Mouse (Mus musculus): ENCODE measurements at regions not wholly inside any gene's neighbourhood (a gene's known extent, or its start where the extent isn't known, plus 50 kb on each side); places are given as distances from the start of the nearest gene placed in this dataset.
"Not testable (repeated sequence)": the region's sequence is repeated elsewhere in the genome, so short reads cannot be mapped to it uniquely, and the experiment has no call there.

DNA sequence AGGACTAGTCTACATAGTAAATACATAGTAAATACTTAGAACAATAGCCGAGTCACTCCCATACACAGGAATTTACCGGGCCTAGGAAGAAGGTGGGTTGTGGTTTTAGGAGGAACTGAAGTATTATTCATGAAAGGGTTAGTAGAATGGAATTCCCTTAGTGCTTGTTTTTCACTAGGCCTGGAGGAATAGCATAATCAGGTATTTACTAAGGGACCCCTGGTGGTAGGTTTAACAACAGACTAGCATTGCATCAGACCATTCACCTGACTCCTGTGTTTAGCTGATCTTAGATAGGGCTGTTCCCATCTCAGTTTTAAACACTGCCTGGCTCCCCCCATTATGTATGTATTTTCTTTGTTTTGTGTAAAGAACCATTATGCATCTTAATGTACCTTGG is 339.0 kb downstream of the Dync2h1 start:
- intact Hi-C loops (cut with DNase I); DNase-seq: not testable (repeated sequence)

DNA sequence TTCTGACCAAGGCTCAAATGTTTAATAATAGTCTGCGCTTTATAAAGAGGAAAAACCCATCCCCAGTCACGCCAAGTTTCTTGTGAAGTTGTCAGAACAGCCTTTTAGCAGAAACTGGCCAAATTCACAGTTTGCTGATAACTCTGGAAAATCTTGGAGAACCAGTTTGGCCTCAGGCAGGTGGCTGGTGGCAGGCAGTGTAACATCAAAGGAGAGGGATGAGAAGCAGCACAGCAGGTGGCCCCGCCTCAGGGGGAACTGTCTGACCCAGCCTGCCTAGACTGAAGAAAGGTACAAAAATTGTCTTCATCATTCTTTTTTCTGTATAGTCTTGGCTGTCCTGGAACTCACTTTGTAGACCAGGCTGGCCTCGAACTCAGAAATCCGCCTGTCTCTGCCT is 349.3 kb downstream of the Dync2h1 start:
- DNase-seq; intact Hi-C loops (cut with DNase I): not testable (repeated sequence)

DNA sequence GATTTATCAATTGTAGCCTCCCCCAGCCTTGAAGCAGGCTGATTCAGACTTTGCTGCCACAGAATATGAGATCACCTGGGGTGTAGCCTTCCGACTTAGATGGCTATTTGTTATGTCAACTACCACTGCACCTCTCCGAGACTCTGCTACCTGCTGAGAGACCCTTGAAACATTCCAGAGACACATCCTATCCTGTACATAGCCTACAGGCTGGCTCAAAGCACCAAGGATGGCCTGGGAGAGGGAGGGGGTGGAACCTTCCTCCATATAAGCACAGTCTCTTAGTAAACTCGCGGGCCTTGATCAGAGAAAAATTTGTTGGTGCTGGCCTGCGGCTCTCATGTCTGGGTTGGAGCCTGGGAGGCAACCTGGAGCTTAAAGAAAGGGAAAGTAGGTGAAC is 349.8 kb downstream of the Dync2h1 start:
- intact Hi-C loops (cut with DNase I), result no loop called here
- no peak for DNase-seq

DNA sequence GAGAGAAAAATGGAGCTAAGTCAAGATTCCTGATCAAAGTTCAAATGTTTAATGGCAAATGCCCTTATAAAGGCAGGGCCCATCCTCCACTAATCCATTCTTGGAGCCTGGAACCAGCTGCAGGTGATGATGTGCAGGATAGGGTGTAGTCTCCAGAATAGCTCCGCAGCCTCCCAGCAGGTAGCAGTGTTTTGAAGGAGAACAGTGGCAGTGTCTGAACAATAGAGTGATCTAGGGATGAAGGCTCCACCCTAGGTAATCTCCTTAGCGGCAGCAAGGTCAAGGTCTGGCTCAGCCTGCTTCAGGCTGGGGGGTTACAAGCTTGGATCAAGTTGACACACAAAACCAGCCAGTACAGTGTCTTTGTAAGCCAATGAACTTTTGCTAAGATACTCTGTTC is 351.4 kb downstream of the Dync2h1 start:
- intact Hi-C loops (cut with DNase I), result no loop called here
- DNase-seq, result no peak

DNA sequence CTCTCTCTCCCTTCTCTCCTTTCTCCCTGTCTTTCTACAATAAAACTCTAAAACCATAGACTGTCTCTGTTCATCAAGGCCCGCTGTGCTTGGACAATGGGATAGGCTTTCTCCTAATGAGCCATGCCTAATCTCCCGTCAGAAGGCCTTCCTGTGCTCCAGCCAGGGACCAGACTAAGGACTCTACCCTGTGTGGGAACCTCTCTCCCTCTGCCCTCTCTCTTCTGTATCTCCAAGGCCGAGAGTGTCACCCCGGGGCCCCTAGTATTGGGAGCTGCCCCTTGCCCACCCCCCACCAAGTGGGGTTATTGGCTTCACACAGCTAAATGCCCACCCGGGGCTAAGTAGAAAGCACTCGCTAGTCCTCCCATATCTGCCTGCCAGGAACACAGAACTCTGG is 352.6 kb downstream of the Dync2h1 start:
- intact Hi-C loops (cut with DNase I); DNase-seq: not testable (repeated sequence)

DNA sequence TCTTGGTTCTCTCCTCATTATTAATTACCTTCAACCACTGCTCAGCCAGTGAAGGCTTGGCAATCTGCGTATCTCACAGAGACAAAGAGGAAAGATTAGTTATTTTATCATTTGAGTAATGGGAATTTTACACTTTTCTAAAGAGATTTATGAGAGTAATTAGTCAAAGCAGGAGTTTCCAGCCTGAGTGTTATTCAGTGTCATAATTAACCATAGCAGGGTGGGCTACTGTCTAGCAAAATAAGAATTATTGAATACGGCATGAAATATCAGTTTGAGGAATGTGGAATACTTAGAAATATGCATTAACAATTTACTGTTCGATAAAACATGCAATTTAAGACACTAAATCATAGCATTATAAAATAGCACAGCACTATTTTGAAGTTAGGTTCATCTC is 357.7 kb downstream of the Dync2h1 start:
- intact Hi-C loops (cut with DNase I), result no loop called here
- no peak for DNase-seq

DNA sequence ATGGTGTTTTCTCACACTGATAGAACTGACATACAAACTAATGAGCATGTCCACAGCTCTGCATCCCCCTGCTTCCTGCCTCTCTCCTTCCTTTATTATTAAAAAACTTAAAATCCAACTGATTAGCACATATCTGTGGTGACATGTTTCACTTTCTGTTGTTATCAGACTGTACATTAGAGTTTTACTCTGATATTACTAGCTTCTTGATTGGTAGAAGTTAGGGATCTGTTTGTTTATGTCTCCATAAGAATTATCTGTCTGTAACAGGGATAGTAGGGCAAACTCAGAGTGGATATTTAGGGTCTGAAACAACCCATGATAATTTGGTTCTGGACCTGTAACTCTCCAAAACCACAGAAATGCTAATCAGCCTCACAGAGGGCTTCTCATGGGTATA is 358.6 kb downstream of the Dync2h1 start:
- intact Hi-C loops (cut with DNase I), result no loop called here
- no peak for DNase-seq

DNA sequence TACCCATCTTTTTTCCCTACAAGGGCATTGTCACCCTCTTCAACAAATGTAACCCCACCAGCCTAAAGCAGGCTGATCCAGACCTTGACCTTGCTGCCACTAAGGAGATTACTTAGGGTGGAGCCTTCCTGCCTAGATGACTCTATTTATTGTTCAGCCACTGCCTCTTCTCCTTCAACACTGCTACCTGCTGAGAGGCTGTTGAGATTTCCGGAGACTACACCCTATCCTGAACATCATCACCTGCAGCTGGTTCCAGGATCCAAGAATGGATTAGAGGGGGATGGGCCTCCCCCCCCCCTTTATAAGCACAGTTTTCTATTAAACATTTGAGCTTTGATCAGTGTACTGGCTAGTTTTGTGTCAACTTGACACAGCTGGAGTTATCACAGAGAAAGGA is 360.3 kb downstream of the Dync2h1 start:
- intact Hi-C loops (cut with DNase I); DNase-seq: not testable (repeated sequence)

DNA sequence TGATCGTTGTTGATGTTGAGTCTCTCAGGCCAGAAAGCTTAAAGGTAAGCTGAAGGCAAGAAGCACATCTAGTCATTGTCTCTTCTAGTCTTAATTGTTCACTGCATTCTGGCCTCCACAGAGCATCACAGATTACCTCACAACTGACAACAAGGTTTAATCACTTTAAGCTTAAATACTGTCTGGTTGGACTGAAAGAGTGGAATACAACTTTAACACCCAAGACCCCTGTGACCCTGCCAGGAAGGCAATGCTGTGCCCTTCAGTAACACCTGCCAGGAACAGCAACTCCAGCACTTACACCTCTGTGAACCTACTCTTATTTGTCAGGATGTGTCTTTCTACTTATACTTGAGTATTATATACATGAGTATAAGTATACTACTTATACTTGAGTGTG is 360.7 kb downstream of the Dync2h1 start:
- intact Hi-C loops (cut with DNase I), result no loop called here
- DNase-seq, result no peak

DNA sequence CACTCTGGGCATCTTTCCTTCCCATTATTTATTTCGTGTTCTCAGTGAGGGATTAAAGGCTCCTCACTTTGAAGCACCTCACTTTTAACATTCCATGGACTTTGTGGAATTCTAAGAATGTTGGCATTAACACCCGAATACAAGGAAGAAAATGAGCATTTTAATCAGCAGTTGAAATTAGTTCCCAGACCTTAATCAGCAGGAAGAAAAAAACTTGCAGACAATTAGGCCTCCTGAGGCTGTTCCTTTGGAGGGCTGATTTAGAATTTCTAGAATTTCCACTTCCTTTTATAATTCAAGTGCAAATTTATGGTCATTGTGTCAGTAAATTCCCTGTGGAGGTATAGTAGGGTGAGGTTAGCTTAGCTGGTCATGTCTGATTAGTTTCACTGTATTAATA is 407.6 kb downstream of the Dync2h1 start:
- intact Hi-C loops (cut with DNase I), result no loop called here
- DNase-seq, result no peak

DNA sequence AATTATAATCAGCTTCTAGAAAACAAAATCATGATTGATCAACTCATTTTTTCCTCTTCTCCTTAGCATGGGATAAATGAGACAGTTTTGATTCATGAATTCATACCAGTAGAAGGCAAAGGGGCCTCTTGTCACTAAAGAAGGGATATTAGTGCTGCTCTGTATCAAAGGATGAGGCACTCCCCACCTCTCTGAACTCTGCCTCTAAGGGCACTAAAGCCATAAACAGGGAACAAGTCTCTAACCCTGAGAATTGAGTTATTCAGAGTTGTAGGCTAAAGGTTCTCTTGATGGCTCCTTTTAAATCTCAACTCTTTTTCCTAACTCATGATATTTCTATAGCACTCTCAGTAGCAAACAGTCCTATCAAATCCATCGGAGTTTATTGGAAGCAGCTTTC is 442.8 kb downstream of the Dync2h1 start:
- no peak for DNase-seq
- intact Hi-C loops (cut with DNase I), result no loop called here

DNA sequence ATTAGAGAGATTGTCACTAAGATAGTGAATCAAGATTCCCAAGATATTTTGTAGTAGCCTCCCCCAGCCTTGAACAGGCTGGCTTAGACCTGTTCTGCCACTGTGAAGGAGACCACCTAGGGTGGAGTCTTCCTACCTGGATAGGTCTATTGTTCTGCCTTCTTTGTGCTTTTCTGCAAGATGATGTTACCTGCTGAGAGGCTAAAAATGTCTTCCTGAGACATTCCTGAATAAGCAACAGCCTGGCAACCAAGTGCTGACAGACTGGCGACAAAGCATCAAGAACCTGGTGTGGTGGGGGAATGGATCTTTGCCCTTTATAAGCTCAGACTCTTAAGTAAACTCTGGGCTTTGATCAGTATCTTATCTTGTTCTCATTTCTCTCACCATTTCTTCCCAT is 447.8 kb downstream of the Dync2h1 start:
- intact Hi-C loops (cut with DNase I), result no loop called here
- DNase-seq, result no peak

DNA sequence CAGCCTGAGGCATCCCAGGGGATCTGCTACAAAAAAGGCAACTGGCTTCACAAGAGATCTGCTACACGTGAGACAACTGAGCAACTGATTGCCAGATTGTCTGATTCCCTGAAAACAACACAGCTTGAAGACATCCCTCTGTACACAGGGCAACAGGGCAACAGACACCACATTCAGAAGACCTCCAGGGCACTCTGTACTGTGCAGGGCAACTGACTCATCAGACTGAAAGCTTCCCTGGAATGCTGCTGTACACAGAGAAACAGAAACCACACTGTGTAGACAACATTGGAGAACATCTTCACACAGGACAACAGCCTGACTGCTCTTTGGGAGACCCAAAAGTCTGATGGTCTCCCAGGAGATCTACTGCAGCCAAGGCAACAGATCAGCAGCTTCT is 456.8 kb upstream of the Ddi1 start:
- intact Hi-C loops (cut with DNase I), result no loop called here
- DNase-seq, result no peak

DNA sequence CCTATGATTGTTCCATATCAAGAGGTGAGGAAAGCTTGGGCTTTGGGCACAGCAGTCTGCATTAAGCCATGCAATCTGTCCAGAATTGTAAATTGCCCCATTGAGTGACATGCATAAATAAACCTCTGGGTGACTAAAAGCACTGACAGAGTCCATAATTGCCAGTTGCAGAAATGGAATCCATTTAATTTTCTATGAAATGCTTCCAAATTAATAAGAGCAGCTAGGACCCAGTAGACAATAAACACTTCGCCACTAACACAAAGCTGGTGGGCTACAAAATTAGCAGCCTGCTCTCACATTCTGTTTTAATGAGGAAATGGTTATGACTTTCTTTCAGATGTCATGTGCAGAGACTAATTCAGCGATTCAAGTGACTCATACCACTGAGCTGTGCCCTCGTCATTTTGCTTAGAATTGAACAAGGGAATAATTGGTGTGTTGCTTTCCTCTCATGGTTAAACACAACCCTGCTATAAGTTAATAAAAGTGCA is 407.6 kb upstream of the Ddi1 start:
- DNase-seq, result no peak
- intact Hi-C loops (cut with DNase I), result no loop called here

DNA sequence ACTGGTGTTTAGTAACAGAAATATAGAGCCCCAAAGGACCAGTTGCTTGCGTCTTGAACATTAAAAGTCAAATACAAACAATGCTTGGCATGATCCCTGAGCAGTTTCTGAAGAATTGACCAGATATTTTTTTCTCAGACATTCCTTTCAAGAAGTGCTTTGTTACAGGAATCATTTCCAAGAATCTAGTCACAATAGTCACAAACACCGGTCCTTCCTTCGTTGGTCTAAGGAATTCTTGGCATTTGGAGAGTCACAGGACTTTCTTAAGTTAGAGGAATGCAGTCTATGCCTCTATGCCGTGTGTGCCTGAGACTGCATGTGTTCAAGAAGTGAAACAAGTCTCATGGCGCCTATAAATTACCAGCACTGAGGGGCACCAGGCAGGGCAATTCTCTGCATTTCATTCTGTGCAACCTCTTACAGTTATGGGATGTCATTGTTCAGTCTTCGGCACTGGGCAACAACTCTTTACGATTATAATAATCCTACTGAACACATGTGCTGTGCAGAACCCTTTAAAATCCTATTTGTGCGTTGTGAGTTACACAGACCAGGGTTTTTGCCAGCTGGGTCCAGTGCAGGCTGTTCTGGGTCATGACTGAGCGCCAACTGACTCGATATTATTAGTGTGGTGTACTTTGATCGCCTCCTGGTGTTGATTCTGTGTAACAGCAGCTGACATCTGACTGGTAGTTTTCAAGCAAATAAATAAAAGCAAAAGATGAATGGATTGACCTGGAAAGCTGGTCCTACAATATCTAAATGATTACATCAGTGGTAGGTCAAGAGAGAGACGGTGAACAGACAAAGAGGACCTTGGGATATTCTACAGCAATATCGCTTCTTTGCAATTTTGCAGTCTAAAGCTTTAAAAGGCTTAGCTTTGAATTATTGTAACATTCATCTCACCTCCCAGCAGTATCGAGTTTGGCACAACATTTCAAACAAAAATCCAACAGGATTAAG is 398.6 kb upstream of the Ddi1 start:
- DNase-seq, result peak; percentile 73 to 75
- intact Hi-C loops (cut with DNase I), result loop anchor here (1.0 kb wide), 1 partner anchor 500 kb away; the partner anchor contains the start of gene Pdgfd

DNA sequence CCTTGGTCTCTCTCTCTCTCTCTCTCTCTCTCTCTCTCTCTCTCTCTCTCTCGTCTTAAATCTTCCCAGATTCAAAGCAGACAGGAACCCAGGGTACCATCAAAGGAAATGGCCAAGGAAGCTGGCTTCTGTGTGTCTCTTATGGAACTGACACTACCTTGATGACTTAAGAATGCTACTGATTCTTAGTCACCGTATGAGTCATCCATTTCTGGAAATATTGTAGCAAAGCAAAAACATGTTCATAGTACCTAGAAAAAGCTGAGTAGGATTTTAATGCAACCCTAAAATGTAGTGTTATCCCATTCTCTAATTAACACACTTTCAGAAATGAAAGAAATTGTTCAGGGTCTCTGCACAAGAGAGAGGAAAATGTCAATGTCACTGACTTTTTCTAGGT is 396.0 kb upstream of the Ddi1 start:
- DNase-seq, result no peak
- intact Hi-C loops (cut with DNase I), result no loop called here

DNA sequence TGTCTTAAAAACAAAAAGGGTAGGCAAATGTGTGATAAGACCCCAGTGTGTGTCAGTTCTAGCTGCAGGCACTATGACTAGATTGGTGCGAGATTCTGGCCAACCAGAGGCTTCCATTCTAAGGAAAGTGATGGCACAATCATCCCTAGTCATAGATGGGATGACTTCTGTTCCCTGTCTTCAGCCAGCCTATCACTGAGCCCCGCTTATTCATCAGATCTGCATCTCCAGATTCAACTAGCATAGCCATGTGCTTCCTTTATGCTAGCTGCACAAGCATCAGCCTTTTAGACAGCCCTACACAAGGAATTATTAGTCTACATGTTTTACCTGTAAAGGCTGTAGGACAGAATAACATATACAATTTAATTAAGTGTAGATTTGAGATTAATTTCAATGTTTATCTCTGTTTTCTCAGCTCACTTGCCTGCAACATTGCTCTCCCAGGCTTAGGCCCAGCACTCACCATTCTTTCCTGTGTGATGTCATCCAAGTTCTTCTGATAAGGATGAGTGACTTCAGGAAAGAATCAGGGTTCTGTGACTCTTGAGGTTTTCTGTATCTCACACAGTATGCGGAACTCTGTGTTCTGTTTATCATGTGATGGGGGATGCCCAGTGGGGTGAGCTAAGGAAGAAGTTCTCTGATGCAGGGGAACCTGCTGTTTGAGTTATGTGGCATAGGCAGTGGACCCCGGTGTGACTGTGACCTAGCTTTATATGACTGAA is 382.8 kb upstream of the Ddi1 start:
- intact Hi-C loops (cut with DNase I), result no loop called here
- no peak for DNase-seq

DNA sequence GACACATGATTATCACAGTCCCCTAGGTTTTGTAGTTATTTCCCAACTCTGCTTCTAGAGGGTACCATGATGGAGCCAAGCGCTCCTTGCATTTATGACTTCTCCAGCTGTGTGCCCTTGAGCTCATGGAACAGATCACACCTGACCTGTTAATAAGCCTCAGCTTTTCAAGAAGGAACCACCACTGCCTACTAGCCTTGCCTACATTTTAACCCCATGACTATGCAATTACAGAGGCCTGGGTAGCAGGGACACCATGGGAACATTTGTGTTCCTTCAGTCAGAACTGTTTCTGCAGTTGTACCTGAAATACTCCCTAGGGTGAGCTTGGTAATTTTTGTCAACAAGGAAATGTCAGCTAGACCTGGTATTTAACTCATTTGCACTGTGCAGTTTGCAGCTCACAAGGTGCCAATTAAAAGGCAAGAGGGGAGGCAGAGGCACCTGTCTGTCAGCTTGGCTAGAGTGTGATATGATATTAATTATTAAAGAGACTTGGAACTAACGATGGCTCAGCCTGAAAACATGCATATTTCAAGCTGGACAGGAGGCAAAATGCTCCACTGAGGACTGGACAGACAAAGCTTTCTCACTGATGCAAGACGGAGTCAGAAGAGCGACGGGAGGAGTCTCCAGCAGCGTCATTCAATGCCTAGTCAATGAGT is 382.1 kb upstream of the Ddi1 start:
- intact Hi-C loops (cut with DNase I), result no loop called here
- no peak for DNase-seq

DNA sequence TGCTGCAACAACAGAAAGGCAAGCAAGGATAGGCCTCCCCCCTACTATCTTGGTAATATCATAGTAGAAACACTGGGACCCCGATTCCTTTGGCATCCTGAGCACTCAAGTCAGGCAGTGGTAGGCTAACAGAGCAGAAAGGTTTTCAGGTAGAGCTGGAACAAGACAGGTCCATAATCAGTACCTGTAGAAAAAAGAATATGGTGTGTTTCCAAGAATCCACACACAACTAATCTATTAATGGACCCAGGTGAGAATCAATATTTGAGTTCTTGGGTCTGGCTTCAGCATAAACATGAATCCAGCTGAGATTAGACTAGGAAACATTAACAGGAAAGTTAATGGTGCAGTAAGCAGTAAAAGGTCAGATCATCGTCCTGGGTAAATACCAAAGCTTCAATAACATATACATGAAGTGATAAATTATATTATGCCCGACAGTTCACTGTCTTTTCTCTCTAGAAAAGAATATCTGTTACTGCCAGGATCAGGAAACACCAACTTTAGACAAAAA is 376.2 kb upstream of the Ddi1 start:
- no peak for DNase-seq
- intact Hi-C loops (cut with DNase I), result no loop called here

DNA sequence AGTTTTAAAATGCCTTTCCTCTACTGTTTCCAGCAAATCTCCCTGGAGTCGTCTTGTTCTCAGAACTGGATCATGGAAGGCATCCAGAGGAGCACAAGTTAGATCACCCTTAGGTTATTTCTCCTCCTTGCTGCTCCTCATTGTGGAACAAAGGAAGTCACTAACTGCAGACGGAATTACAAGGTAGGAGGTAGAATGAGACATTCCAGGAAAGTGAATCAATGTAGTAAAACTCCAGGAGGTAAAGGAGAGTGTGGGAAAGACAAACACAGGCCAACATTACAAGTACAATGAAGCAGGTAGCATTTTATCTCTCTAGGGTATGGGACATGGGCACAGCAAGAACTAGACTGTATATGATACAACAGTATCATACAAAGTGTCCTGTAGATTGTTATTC is 375.7 kb upstream of the Ddi1 start:
- DNase-seq, result no peak
- intact Hi-C loops (cut with DNase I), result no loop called here

DNA sequence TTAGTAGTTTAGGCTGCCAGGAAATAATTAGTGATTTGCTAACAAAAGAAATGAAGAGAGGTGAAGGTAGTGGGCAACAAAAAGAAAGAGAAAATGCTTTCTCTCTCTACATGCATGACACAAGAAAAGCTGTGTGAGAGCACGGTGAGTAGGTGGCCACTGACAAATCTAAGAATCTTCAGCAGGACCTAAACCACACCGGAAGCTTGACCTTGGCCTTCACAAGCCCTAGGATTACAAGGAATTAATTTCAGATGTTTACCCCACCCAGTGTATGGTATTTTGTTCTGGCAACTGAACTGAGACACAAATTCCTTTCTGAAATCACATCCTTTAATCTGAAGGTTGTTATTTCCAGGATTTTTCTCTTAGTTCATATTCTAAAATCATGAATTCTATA is 347.5 kb upstream of the Ddi1 start:
- DNase-seq, result no peak
- intact Hi-C loops (cut with DNase I), result no loop called here

Measured in heart, postnatal 36 days (tissue).